Mouse (Mus musculus) left cerebral cortex, postnatal 25 days (tissue): Measurements from ENCODE around the gene Plau. TPM values are rescaled to one million over a fixed set of nuclear protein-coding genes. Genes with fewer than 3 reads are reported as not detected.

Experiments
- DNase-seq, 2 experiments: peaks; one replicate each; pipeline ENCODE4 v3.0.0; 2022; ENCODE audit warnings: low spot score in 2 of 2, mixed read lengths in 1 of 2
- intact Hi-C: fragments of 180-260 bp; cut with DNase I; formaldehyde crosslinking; loops from one replicate; pipeline ENCODE4 v1.15.1; 2025
- total RNA-seq, 2 experiments: library from RNA; stranded (reverse); gene quantifications; 2 replicates each; pipeline ENCODE4 v1.2.3; 2021

The Plau gene
- total RNA-seq, 2 experiments from 2014 or later = 5.9 to 7.8 TPM

- DNase-seq = no peak
- intact Hi-C loops = no loop called here
These were observed 1.2 kb downstream of the Plau start for GRCm38 (mm10) chr14:20837681-20838080.

GRCm38 (mm10) chr14:20841526-20841925, 5.1 kb downstream of the Plau start:
- DNase-seq = no peak
- intact Hi-C loops = no loop called here

- no peak for DNase-seq
- intact Hi-C loops = no loop called here
These were observed 6.2 kb downstream of the Plau start for GRCm38 (mm10) chr14:20842629-20843028.

- no peak for DNase-seq
- intact Hi-C loops = no loop called here
These were observed 7.7 kb downstream of the Plau start for GRCm38 (mm10) chr14:20844126-20844525.

GRCm38 (mm10) chr14:20844671-20845576, 8.5 kb downstream of the Plau start:
- DNase-seq = no peak
- intact Hi-C loops = no loop called here

- intact Hi-C loops = no loop called here
- DNase-seq = no peak
These were observed 9.2 kb downstream of the Plau start for GRCm38 (mm10) chr14:20845577-20846088.

- no peak for DNase-seq
- intact Hi-C loops = no loop called here
These were observed 9.8 kb downstream of the Plau start for GRCm38 (mm10) chr14:20846214-20846613.

- intact Hi-C loops = no loop called here
- DNase-seq = peak in 1 of 2 experiments; percentile 33
These were observed 11.2 kb downstream of the Plau start for GRCm38 (mm10) chr14:20847637-20848129.

GRCm38 (mm10) chr14:20849753-20850152, 13.3 kb downstream of the Plau start:
- DNase-seq = no peak
- intact Hi-C loops = no loop called here

- intact Hi-C loops = no loop called here
- peak in 1 of 2 experiments; percentile 9 for DNase-seq
These were observed 14.0 kb downstream of the Plau start for GRCm38 (mm10) chr14:20850498-20850897.

GRCm38 (mm10) chr14:20851776-20852175, 15.3 kb downstream of the Plau start:
- no peak for DNase-seq
- intact Hi-C loops = no loop called here

GRCm38 (mm10) chr14:20861152-20861551, 24.7 kb downstream of the Plau start:
- DNase-seq = no peak
- intact Hi-C loops = no loop called here

GRCm38 (mm10) chr14:20861559-20861958, 25.1 kb downstream of the Plau start:
- intact Hi-C loops = no loop called here
- no peak for DNase-seq

GRCm38 (mm10) chr14:20863306-20864065, 27.0 kb downstream of the Plau start:
- no peak for DNase-seq
- intact Hi-C loops = no loop called here

GRCm38 (mm10) chr14:20864192-20864591, 27.7 kb downstream of the Plau start:
- intact Hi-C loops = no loop called here

GRCm38 (mm10) chr14:20865604-20866003, 29.1 kb downstream of the Plau start:
- intact Hi-C loops = no loop called here
- no peak for DNase-seq

More at GRCm38 (mm10) chr14:20864192-20864591, 27.7 kb downstream of the Plau start:
- DNase-seq = no peak

GRCm38 (mm10) chr14:20866365-20866764, 29.9 kb downstream of the Plau start:
- intact Hi-C loops = no loop called here
- no peak for DNase-seq

GRCm38 (mm10) chr14:20870110-20870509, 33.6 kb downstream of the Plau start:
- intact Hi-C loops = loop anchor here (10.0 kb wide), 1 partner anchor 105 kb away; no protein-coding TSS in a partner anchor
- no peak for DNase-seq

- no peak for DNase-seq
- intact Hi-C loops = loop anchor here (10.0 kb wide), 1 partner anchor 107 kb away; no protein-coding TSS in a partner anchor
These were observed 35.0 kb downstream of the Plau start for GRCm38 (mm10) chr14:20871495-20871894.

- intact Hi-C loops = loop anchor here (1.0 to 10.0 kb wide), 2 partner anchors 70 to 109 kb away; no protein-coding TSS in a partner anchor
- peak; percentile 86 to 91 for DNase-seq
These were observed 36.8 kb downstream of the Plau start for GRCm38 (mm10) chr14:20873307-20873706.
